Mouse (Mus musculus): ENCODE results near the gene Pik3c2b. TPM values are rescaled to one million over a fixed set of nuclear protein-coding genes. Genes with fewer than 3 reads are reported as not detected.

Pik3c2b gene
- polyA plus RNA-seq, 2 experiments: 0.48 to 0.76 TPM

DNA sequence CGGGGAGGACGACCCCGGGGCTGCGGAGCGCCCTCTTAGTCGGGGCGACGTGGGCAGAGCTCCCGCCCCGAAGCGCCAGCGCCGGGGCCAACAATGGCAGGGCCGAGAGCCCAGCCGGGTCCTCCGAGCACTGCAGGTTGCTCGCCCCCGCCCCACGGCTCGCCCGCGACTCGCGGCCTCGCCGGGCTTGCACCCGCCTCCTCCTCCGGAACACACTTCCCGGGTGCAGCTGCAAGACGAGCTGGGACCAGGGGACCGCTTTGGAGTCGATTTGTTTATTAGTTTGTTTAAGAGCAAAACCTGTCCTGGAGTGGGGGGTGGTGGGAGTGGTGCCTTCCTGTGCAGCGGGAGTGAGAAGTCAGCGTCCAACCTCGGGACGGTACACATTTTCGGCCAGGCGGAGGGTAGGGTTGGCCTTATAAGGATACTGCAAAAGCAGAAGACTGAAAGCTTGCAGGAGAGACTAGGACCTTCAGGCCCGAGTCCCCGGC is 1.0 kb downstream of the Pik3c2b start:
- Histone ChIP-seq H3K27me3 (ENCODE audit: control insufficient read depth, insufficient read depth, low read length) (peaks cover 28% of the 10 kb centered on the region), H3K36me3 (replicated peaks; ENCODE audit: control insufficient read depth, insufficient read depth, low read depth) (no peaks in the 10 kb centered on the region), H3K9me3 (ENCODE audit: control insufficient read depth, low read length) (no peaks in the 10 kb centered on the region), H3K4me1 (replicated peaks; ENCODE audit: control insufficient read depth in 2 of 2, insufficient read depth in 2 of 2, low read length in 1 of 2) (0 out of 4 replicates have a peak, but pooled peaks cover 0 to 4% of the 10 kb centered on the region in 2 experiments), H3K9ac (replicated peaks) (peak overlapping the region; percentile 58), H3K4me3 (ENCODE audit: insufficient read depth in 1 of 2, low read depth in 2 of 2, low read length in 2 of 2) (peak overlapping the region; percentile 61 to 66), H3K4me2 (ENCODE audit: low read depth) (peak overlapping the region; percentile 88), H3K27ac (no peak overlapping the region)
- ATAC-seq (ENCODE audit: insufficient read depth) (peak; percentile 41; the same call in 1 of the 2 replicates), DNase-seq (ENCODE audit: low read depth in 3 of 3, low spot score in 3 of 3) (no peak)
- TF ChIP-seq CTCF (IDR thresholded peaks at IDR 0.05; ENCODE audit: low read depth): no peak
- TF ChIP-seq EP300 (IDR thresholded peaks at IDR 0.05; ENCODE audit: low read depth): no peak
- WGBS (ENCODE audit: insufficient replicate concordance): under 1% methylated on average over 40 of the region's 40 CpGs

DNA sequence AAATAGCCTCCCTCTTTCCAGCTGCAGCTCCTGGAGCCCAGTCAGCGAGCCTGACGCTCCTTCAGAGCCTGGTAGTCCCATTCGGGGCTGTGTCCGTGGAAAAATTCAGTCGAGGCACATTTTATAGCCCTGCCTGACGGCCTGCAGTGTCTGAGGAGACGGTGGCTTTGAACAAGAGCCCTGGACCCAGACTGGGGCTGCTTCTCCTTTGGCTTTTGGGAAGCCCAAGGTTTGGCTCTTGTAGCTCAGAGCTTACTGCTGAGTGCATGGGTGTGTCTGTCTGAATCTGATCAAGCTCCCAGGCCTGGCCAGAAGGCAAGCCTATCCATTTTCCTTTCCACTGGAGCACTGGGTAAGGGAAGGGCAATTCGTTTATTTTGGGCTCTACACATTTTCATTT is 2.1 kb downstream of the Pik3c2b start:
- Histone ChIP-seq H3K4me2 (ENCODE audit: low read depth) (peak overlapping the region; percentile 88), H3K36me3 (replicated peaks; ENCODE audit: control insufficient read depth, insufficient read depth, low read depth) (no peaks in the 10 kb centered on the region), H3K9ac (replicated peaks) (no peak overlapping the region), H3K27me3 (ENCODE audit: control insufficient read depth, insufficient read depth, low read length) (peaks cover 28% of the 10 kb centered on the region), H3K4me1 (replicated peaks; ENCODE audit: control insufficient read depth in 2 of 2, insufficient read depth in 2 of 2, low read length in 1 of 2) (0 out of 4 replicates have a peak, but pooled peaks cover 0 to 4% of the 10 kb centered on the region in 2 experiments), H3K27ac (no peak overlapping the region), H3K4me3 (ENCODE audit: insufficient read depth in 1 of 2, low read depth in 2 of 2, low read length in 2 of 2) (no peak overlapping the region), H3K9me3 (ENCODE audit: control insufficient read depth, low read length) (no peaks in the 10 kb centered on the region)
- DNase-seq (ENCODE audit: low read depth in 3 of 3, low spot score in 3 of 3): no peak
- no peak for ATAC-seq (ENCODE audit: insufficient read depth)
- WGBS (ENCODE audit: insufficient replicate concordance): 51% methylated on average over 8 of the region's 8 CpGs
- TF ChIP-seq EP300 (IDR thresholded peaks at IDR 0.05; ENCODE audit: low read depth) (no peak), CTCF (IDR thresholded peaks at IDR 0.05; ENCODE audit: low read depth) (no peak)

DNA sequence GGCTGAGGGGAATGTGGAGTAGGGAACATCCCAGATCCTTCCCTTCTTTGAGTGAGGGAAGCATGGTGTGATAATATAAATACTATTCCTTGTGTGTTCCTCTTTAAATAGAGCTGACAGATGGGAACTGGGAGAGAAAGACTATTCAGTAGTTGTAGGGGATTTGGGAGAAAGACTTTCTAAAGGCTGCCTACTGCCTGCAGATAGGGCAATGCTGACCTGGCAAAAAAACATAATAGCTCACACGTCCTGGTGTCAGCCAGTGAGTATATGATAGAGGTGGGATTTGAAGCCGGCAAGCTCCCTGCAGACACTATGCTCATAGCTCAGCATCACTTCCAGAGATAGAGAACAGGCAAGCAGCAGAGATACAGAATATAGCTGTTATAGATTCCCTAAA is 3.2 kb downstream of the Pik3c2b start:
- Histone ChIP-seq H3K4me3 (ENCODE audit: insufficient read depth in 1 of 2, low read depth in 2 of 2, low read length in 2 of 2) (no peak overlapping the region), H3K9me3 (ENCODE audit: control insufficient read depth, low read length) (no peaks in the 10 kb centered on the region), H3K27ac (no peak overlapping the region), H3K36me3 (replicated peaks; ENCODE audit: control insufficient read depth, insufficient read depth, low read depth) (no peaks in the 10 kb centered on the region), H3K4me1 (replicated peaks; ENCODE audit: control insufficient read depth in 2 of 2, insufficient read depth in 2 of 2, low read length in 1 of 2) (0 out of 4 replicates have a peak, but pooled peaks cover 0 to 4% of the 10 kb centered on the region in 2 experiments), H3K4me2 (ENCODE audit: low read depth) (no peak overlapping the region), H3K27me3 (ENCODE audit: control insufficient read depth, insufficient read depth, low read length) (peaks cover 28% of the 10 kb centered on the region), H3K9ac (replicated peaks) (no peak overlapping the region)
- ATAC-seq (ENCODE audit: insufficient read depth) (no peak), DNase-seq (ENCODE audit: low read depth in 3 of 3, low spot score in 3 of 3) (no peak)
- WGBS (ENCODE audit: insufficient replicate concordance): 59% methylated on average over 2 of the region's 2 CpGs
- TF ChIP-seq EP300 (IDR thresholded peaks at IDR 0.05; ENCODE audit: low read depth) (no peak), CTCF (IDR thresholded peaks at IDR 0.05; ENCODE audit: low read depth) (no peak)

DNA sequence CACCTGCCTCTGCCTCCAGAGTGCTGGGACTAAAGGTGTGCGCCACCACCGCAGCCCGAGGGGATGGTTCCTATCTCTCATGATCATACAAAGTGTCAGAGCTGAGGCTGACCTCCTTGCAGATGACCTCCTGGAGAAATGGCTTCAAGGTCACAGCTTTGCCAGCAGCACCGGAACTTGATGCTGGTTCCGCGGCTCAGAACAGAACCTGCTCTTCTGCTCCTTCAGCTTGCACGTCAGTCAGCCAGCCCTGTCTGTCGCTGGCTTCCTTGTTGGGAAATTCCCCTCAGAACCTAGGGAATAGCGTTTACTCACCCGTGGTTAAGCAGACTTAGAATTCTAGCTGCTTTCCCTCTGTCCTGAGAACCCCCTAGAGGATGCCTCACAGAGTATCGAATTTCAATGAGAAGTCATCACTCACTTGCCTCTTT is 4.5 kb downstream of the Pik3c2b start:
- Histone ChIP-seq H3K4me3 (ENCODE audit: insufficient read depth in 1 of 2, low read depth in 2 of 2, low read length in 2 of 2) (no peak overlapping the region), H3K9ac (replicated peaks) (no peak overlapping the region), H3K4me2 (ENCODE audit: low read depth) (no peak overlapping the region), H3K36me3 (replicated peaks; ENCODE audit: control insufficient read depth, insufficient read depth, low read depth) (no peaks in the 10 kb centered on the region), H3K4me1 (replicated peaks; ENCODE audit: control insufficient read depth in 2 of 2, insufficient read depth in 2 of 2, low read length in 1 of 2) (0 out of 4 replicates have a peak, but pooled peaks cover 0 to 4% of the 10 kb centered on the region in 2 experiments), H3K27ac (no peak overlapping the region), H3K9me3 (ENCODE audit: control insufficient read depth, low read length) (no peaks in the 10 kb centered on the region), H3K27me3 (ENCODE audit: control insufficient read depth, insufficient read depth, low read length) (peaks cover 24% of the 10 kb centered on the region)
- no peak for ATAC-seq (ENCODE audit: insufficient read depth)
- no peak for DNase-seq (ENCODE audit: low read depth in 3 of 3, low spot score in 3 of 3)
- WGBS (ENCODE audit: insufficient replicate concordance): 48% methylated on average over 11 of the region's 11 CpGs
- no peak for TF ChIP-seq CTCF (IDR thresholded peaks at IDR 0.05; ENCODE audit: low read depth)

DNA sequence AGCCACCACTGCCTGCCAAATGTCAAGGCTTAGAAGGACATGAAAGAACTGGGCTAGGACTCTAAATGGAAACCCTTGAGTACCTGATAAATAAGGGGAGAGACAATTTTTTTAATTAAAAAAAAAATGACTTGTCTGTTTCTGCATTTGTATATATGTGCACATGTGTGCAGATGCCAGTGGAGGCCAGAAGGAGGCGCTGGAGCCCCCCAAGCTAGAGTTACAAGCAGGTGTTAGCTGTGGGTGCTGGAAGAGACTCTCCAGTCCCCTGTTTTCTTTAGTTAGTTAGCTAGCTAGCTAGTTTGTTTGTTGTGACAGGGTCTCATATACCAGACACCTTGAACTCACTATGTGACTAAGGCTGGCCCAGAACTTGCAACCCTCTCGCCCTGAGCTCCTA is 6.4 kb downstream of the Pik3c2b start:
- no peak for ATAC-seq (ENCODE audit: insufficient read depth)
- 63% methylated on average over 2 of the region's 2 CpGs for WGBS (ENCODE audit: insufficient replicate concordance)

More for the DNA sequence above, 6.4 kb downstream of the Pik3c2b start:
- DNase-seq (ENCODE audit: low read depth in 3 of 3, low spot score in 3 of 3): no peak
- H3K27me3 ChIP-seq (ENCODE audit: control insufficient read depth, insufficient read depth, low read length): peaks cover 6% of the 10 kb centered on the region
- H3K27ac ChIP-seq: no peak overlapping the region
- H3K9ac ChIP-seq (replicated peaks): no peak overlapping the region
- H3K4me3 ChIP-seq (ENCODE audit: insufficient read depth in 1 of 2, low read depth in 2 of 2, low read length in 2 of 2): no peak overlapping the region
- H3K4me1 ChIP-seq (replicated peaks; ENCODE audit: control insufficient read depth in 2 of 2, insufficient read depth in 2 of 2, low read length in 1 of 2): 0 out of 4 replicates have a peak, but pooled peaks cover 0 to 4% of the 10 kb centered on the region in 2 experiments
- TF ChIP-seq CTCF (IDR thresholded peaks at IDR 0.05; ENCODE audit: low read depth): peak; percentile 34
- no peak for TF ChIP-seq EP300 (IDR thresholded peaks at IDR 0.05; ENCODE audit: low read depth)
- H3K4me2 ChIP-seq (ENCODE audit: low read depth): no peak overlapping the region
- H3K36me3 ChIP-seq (replicated peaks; ENCODE audit: control insufficient read depth, insufficient read depth, low read depth): no peaks in the 10 kb centered on the region
- H3K9me3 ChIP-seq (ENCODE audit: control insufficient read depth, low read length): no peaks in the 10 kb centered on the region
